In genomic region chr15:78587050-78587994, GRCm38 (mm10) we compare ENCODE assay signal across 8 mouse cellular contexts. TPM values are rescaled to one million over a fixed set of nuclear protein-coding genes. Genes with fewer than 3 reads are reported as not detected.
DNase-seq lines count a peak whose midpoint lies in the region; ATAC-seq lines count a peak whose summit lies in the region.

No protein-coding gene starts in this region.

- H3K27me3 ChIP-seq in embryonic facial prominence, embryonic 15.5 days, result no peaks in the 10 kb centered on the region
- H3K27me3 ChIP-seq in heart, embryonic 10.5 days (ENCODE audit: insufficient read depth, poor library complexity, severe bottlenecking), result peaks cover 14% of the 10 kb centered on the region
- H3K27me3 ChIP-seq in kidney, embryonic 15.5 days, result peaks cover 5% of the 10 kb centered on the region; the same call in 1 of the 2 replicates
- 0 out of 2 replicates have a peak, but pooled peaks cover 8% of the 10 kb centered on the region for H3K27me3 ChIP-seq in limb, embryonic 15.5 days

- no peaks in the 10 kb centered on the region for H3K36me3 ChIP-seq in embryonic facial prominence, embryonic 15.5 days
- H3K36me3 ChIP-seq in heart, embryonic 10.5 days, result no peaks in the 10 kb centered on the region
- H3K36me3 ChIP-seq in kidney, embryonic 15.5 days, result no peaks in the 10 kb centered on the region
- no peaks in the 10 kb centered on the region for H3K36me3 ChIP-seq in limb, embryonic 15.5 days

- H3K4me2 ChIP-seq in embryonic facial prominence, embryonic 15.5 days (replicated peaks), result no peak overlapping the region
- H3K4me2 ChIP-seq in kidney, embryonic 15.5 days, result no peak overlapping the region
- H3K4me2 ChIP-seq in limb, embryonic 15.5 days, result no peak overlapping the region

- WGBS in embryonic facial prominence, embryonic 15.5 days, result 53% methylated on average over 18 of the region's 18 CpGs
- 53% methylated on average over 18 of the region's 18 CpGs for WGBS in heart, embryonic 10.5 days
- WGBS in kidney, embryonic 15.5 days, result 52% methylated on average over 18 of the region's 18 CpGs
- WGBS in limb, embryonic 15.5 days, result 53% methylated on average over 18 of the region's 18 CpGs

- DNase-seq in 3T3-L1 (ENCODE audit: low read depth, low spot score), result peak; percentile 89
- DNase-seq in adrenal gland, postnatal 4 days (ENCODE audit: low spot score in 2 of 2), result peak; percentile 76
- peak; percentile 85 for DNase-seq in heart, embryonic 10.5 days (ENCODE audit: low spot score)
- peak; percentile 63 to 84 for DNase-seq in monocyte, adult 2 months (ENCODE audit: low read depth in 1 of 2, low spot score in 2 of 2)
- peak; percentile 77 to 81 for DNase-seq in spleen, postnatal 36 days (ENCODE audit: low spot score in 2 of 2)

- peak; percentile 62; the same call in 1 of the 2 replicates for ATAC-seq in embryonic facial prominence, embryonic 15.5 days (ENCODE audit: insufficient number of reproducible peaks, low FRiP score, low TSS enrichment, low read depth)
- ATAC-seq in kidney, embryonic 15.5 days (replicated peaks; ENCODE audit: low FRiP score), result peak; percentile 79
- ATAC-seq in limb, embryonic 15.5 days (ENCODE audit: insufficient number of reproducible peaks, low FRiP score, low TSS enrichment, low read depth), result peak; percentile 79; the same call in 1 of the 2 replicates

- H3K27ac ChIP-seq in embryonic facial prominence, embryonic 15.5 days (replicated peaks), result no peak overlapping the region
- no peak overlapping the region for H3K27ac ChIP-seq in heart, embryonic 10.5 days
- H3K27ac ChIP-seq in kidney, embryonic 15.5 days, result no peak overlapping the region
- H3K27ac ChIP-seq in limb, embryonic 15.5 days, result no peak overlapping the region

- no peaks in the 10 kb centered on the region for H3K9me3 ChIP-seq in embryonic facial prominence, embryonic 15.5 days (replicated peaks)
- H3K9me3 ChIP-seq in heart, embryonic 10.5 days, result no peaks in the 10 kb centered on the region
- 0 out of 2 replicates have a peak, but pooled peaks cover 3% of the 10 kb centered on the region for H3K9me3 ChIP-seq in kidney, embryonic 15.5 days (replicated peaks)
- no peaks in the 10 kb centered on the region for H3K9me3 ChIP-seq in limb, embryonic 15.5 days

- H3K4me1 ChIP-seq in embryonic facial prominence, embryonic 15.5 days, result peaks cover 4% of the 10 kb centered on the region; the same call in 1 of the 2 replicates
- H3K4me1 ChIP-seq in heart, embryonic 10.5 days, result 0 out of 2 replicates have a peak, but pooled peaks cover 4% of the 10 kb centered on the region
- H3K4me1 ChIP-seq in kidney, embryonic 15.5 days, result peaks cover 11% of the 10 kb centered on the region; the same call in 1 of the 2 replicates
- H3K4me1 ChIP-seq in limb, embryonic 15.5 days, result no peaks in the 10 kb centered on the region

- H3K4me3 ChIP-seq in embryonic facial prominence, embryonic 15.5 days (replicated peaks), result no peak overlapping the region
- no peak overlapping the region for H3K4me3 ChIP-seq in heart, embryonic 10.5 days
- no peak overlapping the region for H3K4me3 ChIP-seq in kidney, embryonic 15.5 days (replicated peaks)
- no peak overlapping the region for H3K4me3 ChIP-seq in limb, embryonic 15.5 days

- no peak overlapping the region for H3K9ac ChIP-seq in embryonic facial prominence, embryonic 15.5 days
- H3K9ac ChIP-seq in kidney, embryonic 15.5 days, result no peak overlapping the region
- no peak overlapping the region for H3K9ac ChIP-seq in limb, embryonic 15.5 days

RNA-seq across cellular contexts. Expression of gene Cyth4, which starts 9.5 kb away (rescaled TPM):
- 1 to 10 TPM; 8.2 to 9.5 TPM for total RNA-seq in adrenal gland, postnatal 4 days (2021)
- 13.8 and 14.3 TPM in 2 replicates for polyA plus RNA-seq in embryonic facial prominence, embryonic 15.5 days (2015; fragmentation: Nextera tagmentation; extraction: Ambion mirVana)
- 2.3 and 5.0 TPM in 2 replicates for polyA plus RNA-seq in heart, embryonic 10.5 days (2016; fragmentation: Nextera tagmentation; extraction: Ambion mirVana)
- 7.1 and 8.1 TPM in 2 replicates for polyA plus RNA-seq in kidney, embryonic 15.5 days (2015; fragmentation: Nextera tagmentation; extraction: Ambion mirVana)
- 12.3 and 14.1 TPM in 2 replicates for polyA plus RNA-seq in limb, embryonic 15.5 days (2015; fragmentation: Nextera tagmentation; extraction: Ambion mirVana)

RNA-seq across cellular contexts. Expression of gene Rac2, which starts 14.7 kb away (rescaled TPM):
- 10 to 100 TPM in 1 of 2 experiments, 1 to 10 TPM in 1; 9.4 to 10.4 TPM for total RNA-seq in adrenal gland, postnatal 4 days (2021)
- 34.6 and 37.1 TPM in 2 replicates for polyA plus RNA-seq in embryonic facial prominence, embryonic 15.5 days (2015; fragmentation: Nextera tagmentation; extraction: Ambion mirVana)
- 5.9 and 13.0 TPM in 2 replicates for polyA plus RNA-seq in heart, embryonic 10.5 days (2016; fragmentation: Nextera tagmentation; extraction: Ambion mirVana)
- 8.1 and 11.1 TPM in 2 replicates for polyA plus RNA-seq in kidney, embryonic 15.5 days (2015; fragmentation: Nextera tagmentation; extraction: Ambion mirVana)
- 37.0 and 41.1 TPM in 2 replicates for polyA plus RNA-seq in limb, embryonic 15.5 days (2015; fragmentation: Nextera tagmentation; extraction: Ambion mirVana)

RNA-seq across cellular contexts. Expression of gene Sstr3, which starts 42.8 kb away (rescaled TPM):
- total RNA-seq in adrenal gland, postnatal 4 days (2021), result 1 to 10 TPM in 1 of 2 experiments, under 1 TPM in 1; 0.79 to 1.3 TPM
- polyA plus RNA-seq in embryonic facial prominence, embryonic 15.5 days (2015; fragmentation: Nextera tagmentation; extraction: Ambion mirVana), result not detected in 2 replicates
- 0.12 TPM in 1 of 2 replicates, not detected in the other for polyA plus RNA-seq in heart, embryonic 10.5 days (2016; fragmentation: Nextera tagmentation; extraction: Ambion mirVana)
- polyA plus RNA-seq in kidney, embryonic 15.5 days (2015; fragmentation: Nextera tagmentation; extraction: Ambion mirVana), result 0.30 and 0.58 TPM in 2 replicates
- 0.04 TPM in 1 of 2 replicates, not detected in the other for polyA plus RNA-seq in limb, embryonic 15.5 days (2015; fragmentation: Nextera tagmentation; extraction: Ambion mirVana)

RNA-seq across cellular contexts. Expression of gene C1qtnf6, which starts 56.1 kb away (rescaled TPM):
- total RNA-seq in adrenal gland, postnatal 4 days (2021), result 10 to 100 TPM; 81.8 to 93.0 TPM
- polyA plus RNA-seq in embryonic facial prominence, embryonic 15.5 days (2015; fragmentation: Nextera tagmentation; extraction: Ambion mirVana), result 64.2 and 65.9 TPM in 2 replicates
- 19.0 and 28.4 TPM in 2 replicates for polyA plus RNA-seq in heart, embryonic 10.5 days (2016; fragmentation: Nextera tagmentation; extraction: Ambion mirVana)
- 27.7 and 30.4 TPM in 2 replicates for polyA plus RNA-seq in kidney, embryonic 15.5 days (2015; fragmentation: Nextera tagmentation; extraction: Ambion mirVana)
- 52.3 and 60.8 TPM in 2 replicates for polyA plus RNA-seq in limb, embryonic 15.5 days (2015; fragmentation: Nextera tagmentation; extraction: Ambion mirVana)
